Mouse (Mus musculus): ENCODE results near the gene Tex30.
A peak's percentile ranks its signal among the peaks of the same experiment; 100 is the strongest.
"Not testable (repeated sequence)": the region's sequence is repeated elsewhere in the genome, so short reads cannot be mapped to it uniquely, and the experiment has no call there.

Gene Tex30

GRCm38 (mm10) chr1:44102259-44102717 is at the start of gene Tex30:
TSS of gene Tex30 (minus strand) at chr1:44102441.
- DNase-seq (ENCODE audit: low read depth, low spot score) = peak; percentile 93

GRCm38 (mm10) chr1:44148706-44149105 is 46.5 kb upstream of the Tex30 start:
- no peak for DNase-seq (ENCODE audit: low read depth, low spot score)

GRCm38 (mm10) chr1:44147563-44148381 is 45.5 kb upstream of the Tex30 start, which contains the start of gene Ercc5:
TSS of gene Ercc5 (plus strand) at chr1:44147744.
- DNase-seq (ENCODE audit: low read depth, low spot score) = peak; percentile 88

GRCm38 (mm10) chr1:44142747-44143146 is 40.5 kb upstream of the Tex30 start:
- no peak for DNase-seq (ENCODE audit: low read depth, low spot score)

- no peak for DNase-seq (ENCODE audit: low read depth, low spot score)
These were observed 38.0 kb upstream of the Tex30 start for GRCm38 (mm10) chr1:44140232-44140631.

GRCm38 (mm10) chr1:44129929-44130581 is 27.8 kb upstream of the Tex30 start:
- DNase-seq (ENCODE audit: low read depth, low spot score) = no peak

- DNase-seq (ENCODE audit: low read depth, low spot score) = no peak
These were observed 23.3 kb upstream of the Tex30 start for GRCm38 (mm10) chr1:44125590-44125989.

- DNase-seq (ENCODE audit: low read depth, low spot score) = no peak
These were observed 20.0 kb upstream of the Tex30 start for GRCm38 (mm10) chr1:44122256-44122655.

- no peak for DNase-seq (ENCODE audit: low read depth, low spot score)
These were observed 17.8 kb upstream of the Tex30 start for GRCm38 (mm10) chr1:44120074-44120406.

GRCm38 (mm10) chr1:44119201-44120073 is 17.2 kb upstream of the Tex30 start:
- DNase-seq (ENCODE audit: low read depth, low spot score) = peak; percentile 74

GRCm38 (mm10) chr1:44118239-44119054 is 16.2 kb upstream of the Tex30 start, which contains the start of the genes Kdelc1 and Bivm:
TSS of gene Kdelc1 (minus strand) at chr1:44118808.
TSS of gene Bivm (plus strand) at chr1:44118957.
- DNase-seq (ENCODE audit: low read depth, low spot score) = peak; percentile 99

- DNase-seq (ENCODE audit: low read depth, low spot score) = no peak
These were observed 15.3 kb upstream of the Tex30 start for GRCm38 (mm10) chr1:44117571-44117970.

GRCm38 (mm10) chr1:44102939-44103338 is 698 bp upstream of the Tex30 start:
- DNase-seq (ENCODE audit: low read depth, low spot score) = no peak

- DNase-seq (ENCODE audit: low read depth, low spot score) = no peak
These were observed 604 bp downstream of the Tex30 start for GRCm38 (mm10) chr1:44101448-44102225.

- no peak for DNase-seq (ENCODE audit: low read depth, low spot score)
These were observed 37.6 kb downstream of the Tex30 start for GRCm38 (mm10) chr1:44064625-44065024.

GRCm38 (mm10) chr1:44063439-44063838 is 38.8 kb downstream of the Tex30 start:
- DNase-seq (ENCODE audit: low read depth, low spot score) = no peak

GRCm38 (mm10) chr1:44061836-44062235 is 40.4 kb downstream of the Tex30 start, which contains the start of gene Gm8251:
TSS of gene Gm8251 (minus strand) at chr1:44061936.
- DNase-seq (ENCODE audit: low read depth, low spot score) = no peak

GRCm38 (mm10) chr1:44057805-44058204 is 44.4 kb downstream of the Tex30 start:
- no peak for DNase-seq (ENCODE audit: low read depth, low spot score)

- DNase-seq (ENCODE audit: low read depth, low spot score) = no peak
These were observed 55.7 kb downstream of the Tex30 start for GRCm38 (mm10) chr1:44046556-44046955.

GRCm38 (mm10) chr1:44045689-44046088 is 56.6 kb downstream of the Tex30 start:
- not testable (repeated sequence) for DNase-seq (ENCODE audit: low read depth, low spot score)
